Mouse (Mus musculus): ENCODE results near the gene Hnrnpa3. TPM values are rescaled to one million over a fixed set of nuclear protein-coding genes. Genes with fewer than 3 reads are reported as not detected.
A peak's percentile ranks its signal among the peaks of the same experiment; 100 is the strongest.

Hnrnpa3 gene
- polyA plus RNA-seq, 1 experiment from 2014 or later: 96.7 TPM

- Histone ChIP-seq H3K4me3 (replicated peaks) (peak overlapping the region; percentile 95), H3K36me3 (replicated peaks) (peaks cover 25% of the 10 kb centered on the region), H3K4me1 (replicated peaks) (peaks cover 37% of the 10 kb centered on the region), H3K27me3 (no peaks in the 10 kb centered on the region), H3K9me3 (replicated peaks) (no peaks in the 10 kb centered on the region), H3K27ac (replicated peaks) (peak overlapping the region; percentile 91), H3K9ac (peak overlapping the region; percentile 87), H3K4me2 (peak overlapping the region; percentile 84)
- ATAC-seq (ENCODE audit: insufficient read depth): no peak
- WGBS (ENCODE audit: insufficient replicate concordance): 7% methylated on average over 18 of the region's 18 CpGs
Observed at GRCm38 (mm10) chr2:75657907-75658691, 962 bp upstream of the Hnrnpa3 start.

GRCm38 (mm10) chr2:75659629-75659960, 534 bp downstream of the Hnrnpa3 start:
- under 1% methylated on average over 43 of the region's 47 CpGs for WGBS (ENCODE audit: insufficient replicate concordance)
- peak; percentile 77 for ATAC-seq (ENCODE audit: insufficient read depth)

GRCm38 (mm10) chr2:75660255-75660948, 1.3 kb downstream of the Hnrnpa3 start:
- Histone ChIP-seq H3K4me1 (replicated peaks) (peaks cover 31% of the 10 kb centered on the region), H3K36me3 (replicated peaks) (peaks cover 47% of the 10 kb centered on the region), H3K27me3 (no peaks in the 10 kb centered on the region), H3K27ac (replicated peaks) (peak overlapping the region; percentile 97), H3K4me2 (peak overlapping the region; percentile 87), H3K9ac (peak overlapping the region; percentile 98), H3K9me3 (replicated peaks) (no peaks in the 10 kb centered on the region), H3K4me3 (replicated peaks) (peak overlapping the region; percentile 95)
- 3% methylated on average over 15 of the region's 15 CpGs for WGBS (ENCODE audit: insufficient replicate concordance)
- no peak for ATAC-seq (ENCODE audit: insufficient read depth)

More at GRCm38 (mm10) chr2:75659629-75659960, 534 bp downstream of the Hnrnpa3 start:
- Histone ChIP-seq H3K9me3 (replicated peaks) (no peaks in the 10 kb centered on the region), H3K27ac (replicated peaks) (peak overlapping the region; percentile 97), H3K4me1 (replicated peaks) (peaks cover 31% of the 10 kb centered on the region), H3K27me3 (no peaks in the 10 kb centered on the region), H3K9ac (peak overlapping the region; percentile 98), H3K4me2 (peak overlapping the region; percentile 87), H3K4me3 (replicated peaks) (peak overlapping the region; percentile 95), H3K36me3 (replicated peaks) (peaks cover 40% of the 10 kb centered on the region)

DNA sequence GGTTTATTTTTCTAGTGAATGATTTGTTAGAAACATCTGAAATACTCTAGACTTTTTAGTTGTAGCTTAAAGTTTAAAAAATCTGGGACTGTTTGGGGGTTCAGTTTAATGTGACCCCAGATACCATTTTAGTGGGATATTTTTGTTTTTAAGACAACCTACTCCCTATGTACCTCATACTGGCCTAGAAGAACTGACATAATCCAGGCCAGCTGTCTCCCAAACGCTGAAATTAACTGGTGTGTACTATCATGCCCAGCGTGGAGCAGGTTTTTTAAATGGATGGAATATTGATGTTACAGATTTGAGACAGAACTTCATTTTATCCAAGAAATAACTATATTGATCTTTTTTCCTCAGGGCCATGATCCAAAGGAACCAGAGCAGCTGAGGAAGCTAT, 2.0 kb downstream of the Hnrnpa3 start:
- Histone ChIP-seq H3K27ac (replicated peaks) (no peak overlapping the region), H3K9me3 (replicated peaks) (no peaks in the 10 kb centered on the region), H3K4me1 (replicated peaks) (peaks cover 31% of the 10 kb centered on the region), H3K36me3 (replicated peaks) (peaks cover 48% of the 10 kb centered on the region), H3K4me3 (replicated peaks) (peak overlapping the region; percentile 95), H3K9ac (peak overlapping the region; percentile 98), H3K4me2 (peak overlapping the region; percentile 87), H3K27me3 (no peaks in the 10 kb centered on the region)
- no peak for ATAC-seq (ENCODE audit: insufficient read depth)
- 34% methylated on average over 2 of the region's 2 CpGs for WGBS (ENCODE audit: insufficient replicate concordance)

GRCm38 (mm10) chr2:75669491-75670445, 10.7 kb downstream of the Hnrnpa3 start:
- 39% methylated on average over 14 of the region's 14 CpGs for WGBS (ENCODE audit: insufficient replicate concordance)

GRCm38 (mm10) chr2:75670446-75671336, 11.6 kb downstream of the Hnrnpa3 start:
- no peak overlapping the region for H3K9ac ChIP-seq
- peaks cover 34% of the 10 kb centered on the region for H3K36me3 ChIP-seq (replicated peaks)
- H3K4me2 ChIP-seq: no peak overlapping the region
- H3K27me3 ChIP-seq: no peaks in the 10 kb centered on the region
- H3K27ac ChIP-seq (replicated peaks): no peak overlapping the region
- H3K4me1 ChIP-seq (replicated peaks): peaks cover 10% of the 10 kb centered on the region; the same call in 1 of the 2 replicates
- no peak overlapping the region for H3K4me3 ChIP-seq (replicated peaks)
- ATAC-seq (ENCODE audit: insufficient read depth): no peak
- WGBS (ENCODE audit: insufficient replicate concordance): 65% methylated on average over 6 of the region's 6 CpGs
- H3K9me3 ChIP-seq (replicated peaks): no peaks in the 10 kb centered on the region

More at GRCm38 (mm10) chr2:75669491-75670445, 10.7 kb downstream of the Hnrnpa3 start:
- H3K27me3 ChIP-seq: no peaks in the 10 kb centered on the region
- H3K4me1 ChIP-seq (replicated peaks): peaks cover 10% of the 10 kb centered on the region; the same call in 1 of the 2 replicates
- peaks cover 34% of the 10 kb centered on the region for H3K36me3 ChIP-seq (replicated peaks)
- no peak overlapping the region for H3K4me2 ChIP-seq
- H3K4me3 ChIP-seq (replicated peaks): no peak overlapping the region
- no peaks in the 10 kb centered on the region for H3K9me3 ChIP-seq (replicated peaks)
- no peak for ATAC-seq (ENCODE audit: insufficient read depth)
- H3K27ac ChIP-seq (replicated peaks): peak overlapping the region; percentile 24; the same call in 1 of the 2 replicates
- no peak overlapping the region for H3K9ac ChIP-seq

DNA sequence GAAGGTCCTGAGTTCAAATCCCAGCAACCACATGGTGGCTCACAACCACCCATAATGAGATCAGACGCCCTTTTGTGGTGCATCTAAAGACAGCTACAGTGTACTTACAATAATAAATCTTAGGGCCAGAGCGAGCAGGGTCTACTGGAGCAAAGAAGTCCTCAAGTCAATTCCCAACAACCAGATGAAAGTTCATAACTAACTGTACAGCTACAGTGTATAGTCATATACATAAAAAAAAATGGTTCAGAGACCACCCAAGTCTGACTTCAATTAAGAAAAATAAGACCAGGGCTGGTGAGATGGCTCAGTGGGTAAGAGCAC, 12.2 kb downstream of the Hnrnpa3 start:
- Histone ChIP-seq H3K4me3 (replicated peaks) (no peak overlapping the region), H3K27ac (replicated peaks) (no peak overlapping the region), H3K9me3 (replicated peaks) (no peaks in the 10 kb centered on the region), H3K36me3 (replicated peaks) (peaks cover 38% of the 10 kb centered on the region), H3K4me1 (replicated peaks) (peaks cover 10% of the 10 kb centered on the region; the same call in 1 of the 2 replicates), H3K4me2 (no peak overlapping the region), H3K9ac (no peak overlapping the region), H3K27me3 (no peaks in the 10 kb centered on the region)
- WGBS (ENCODE audit: insufficient replicate concordance): 76% methylated on average over 2 of the region's 2 CpGs
- no peak for ATAC-seq (ENCODE audit: insufficient read depth)

DNA sequence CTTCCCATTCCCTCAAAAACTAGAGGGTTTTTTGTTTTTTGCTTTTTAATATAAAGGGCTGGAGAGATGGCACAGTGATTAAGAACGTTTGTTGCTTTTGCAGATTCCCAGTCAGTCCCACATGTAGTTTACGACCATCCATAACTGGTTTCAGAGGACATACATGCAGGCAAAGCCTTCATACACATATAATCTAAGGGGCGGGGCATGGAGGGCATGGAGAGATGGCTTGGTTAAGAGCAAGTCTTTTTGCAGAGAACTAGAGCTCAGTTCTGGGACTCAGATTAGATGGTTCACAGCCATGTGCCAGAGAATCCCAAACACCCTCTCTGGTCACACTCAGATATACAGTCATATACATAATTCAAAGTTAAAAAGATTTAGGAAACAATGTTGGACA, 13.5 kb downstream of the Hnrnpa3 start:
- H3K9me3 ChIP-seq (replicated peaks): no peaks in the 10 kb centered on the region
- H3K27me3 ChIP-seq: no peaks in the 10 kb centered on the region
- no peak overlapping the region for H3K4me2 ChIP-seq
- H3K4me3 ChIP-seq (replicated peaks): no peak overlapping the region
- H3K27ac ChIP-seq (replicated peaks): no peak overlapping the region
- peaks cover 10% of the 10 kb centered on the region; the same call in 1 of the 2 replicates for H3K4me1 ChIP-seq (replicated peaks)
- WGBS (ENCODE audit: insufficient replicate concordance): 53% methylated on average over 3 of the region's 3 CpGs
- ATAC-seq (ENCODE audit: insufficient read depth): no peak
- H3K36me3 ChIP-seq (replicated peaks): peaks cover 48% of the 10 kb centered on the region
- H3K9ac ChIP-seq: no peak overlapping the region

DNA sequence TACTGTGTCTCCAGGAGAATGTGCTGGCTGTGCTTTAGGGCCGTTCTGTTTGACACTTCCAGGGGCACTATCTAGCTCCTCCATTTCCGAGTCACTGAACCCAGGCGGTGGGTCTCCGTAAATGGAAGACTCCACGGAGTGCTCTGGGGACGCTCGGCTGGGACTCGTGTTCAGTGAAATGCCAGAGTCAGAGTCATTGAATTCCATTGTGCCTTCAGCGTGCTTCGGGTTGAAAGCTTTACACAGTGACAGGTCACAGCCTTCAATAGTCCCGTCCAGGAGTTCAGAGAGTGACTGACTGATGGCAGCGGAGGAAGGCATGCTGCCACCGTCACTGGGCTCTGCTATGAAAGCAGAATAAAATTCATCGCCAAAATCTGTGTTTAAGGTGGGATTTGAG, 17.5 kb downstream of the Hnrnpa3 start:
- whole genome bisulfite sequencing (ENCODE audit: insufficient replicate concordance): 89% methylated on average over 14 of the region's 14 CpGs
- H3K27me3 ChIP-seq: no peaks in the 10 kb centered on the region
- peaks cover 75% of the 10 kb centered on the region for H3K36me3 ChIP-seq (replicated peaks)
- no peak overlapping the region for H3K4me3 ChIP-seq (replicated peaks)
- H3K4me1 ChIP-seq (replicated peaks): peaks cover 14% of the 10 kb centered on the region
- H3K27ac ChIP-seq (replicated peaks): no peak overlapping the region
- ATAC-seq (ENCODE audit: insufficient read depth): no peak
- no peak overlapping the region for H3K9ac ChIP-seq
- no peak overlapping the region for H3K4me2 ChIP-seq
- H3K9me3 ChIP-seq (replicated peaks): no peaks in the 10 kb centered on the region

DNA sequence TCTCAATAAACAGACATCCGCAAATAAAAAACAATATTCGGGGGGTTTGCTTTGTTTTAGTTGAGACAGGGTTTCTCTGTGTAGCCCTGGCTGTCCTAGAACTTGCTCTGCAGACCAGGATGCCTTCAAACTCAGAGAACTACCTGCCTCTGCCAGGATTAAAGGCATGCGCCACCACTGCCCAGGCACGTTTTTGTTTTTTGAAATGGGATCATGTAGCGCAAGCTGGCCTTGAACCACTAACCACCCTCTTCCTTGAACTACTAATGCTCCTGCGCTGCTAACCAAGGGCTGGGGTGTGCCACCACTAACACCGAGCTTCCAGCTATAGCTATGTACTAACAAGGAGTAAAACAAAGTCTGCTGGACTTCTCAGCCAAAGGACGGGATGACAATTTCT, 20.9 kb downstream of the Hnrnpa3 start:
- ATAC-seq (ENCODE audit: insufficient read depth): no peak
- Histone ChIP-seq H3K4me3 (replicated peaks) (no peak overlapping the region), H3K4me1 (replicated peaks) (peaks cover 36% of the 10 kb centered on the region), H3K27ac (replicated peaks) (no peak overlapping the region), H3K9ac (no peak overlapping the region), H3K36me3 (replicated peaks) (peaks cover 65% of the 10 kb centered on the region), H3K9me3 (replicated peaks) (no peaks in the 10 kb centered on the region), H3K27me3 (no peaks in the 10 kb centered on the region), H3K4me2 (no peak overlapping the region)
- WGBS (ENCODE audit: insufficient replicate concordance): 86% methylated on average over 8 of the region's 8 CpGs
